Mouse (Mus musculus): ENCODE measurements at regions not wholly inside any gene's neighbourhood (a gene's known extent, or its start where the extent isn't known, plus 50 kb on each side); places are given as distances from the start of the nearest gene placed in this dataset.
A peak's percentile ranks its signal among the peaks of the same experiment; 100 is the strongest.

GRCm38 (mm10) chr1:186572651-186573050 is 133.1 kb downstream of the Tgfb2 start:
- DNase-seq (ENCODE audit: low spot score), result no peak

DNA sequence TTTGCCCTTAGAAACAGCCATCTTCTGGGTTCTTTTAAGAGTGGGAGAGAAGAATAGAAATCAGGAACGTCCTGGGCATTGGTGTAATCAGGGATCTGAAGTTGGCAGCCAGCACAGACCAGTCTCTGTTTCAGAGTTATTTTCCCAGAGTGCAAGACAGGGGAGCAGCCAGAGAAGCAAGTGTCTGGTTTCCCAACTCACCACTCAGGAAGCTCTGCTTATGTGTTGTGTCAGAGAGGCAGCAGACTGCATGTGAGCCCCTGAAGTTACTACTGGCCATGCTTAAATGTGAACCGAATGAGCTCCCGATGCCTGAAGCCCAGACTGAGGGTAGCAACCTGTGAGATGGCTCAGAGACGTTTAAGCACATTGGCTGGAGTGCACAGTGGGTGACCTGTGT is 133.7 kb downstream of the Tgfb2 start:
- DNase-seq (ENCODE audit: low spot score), result peak; percentile 24

DNA sequence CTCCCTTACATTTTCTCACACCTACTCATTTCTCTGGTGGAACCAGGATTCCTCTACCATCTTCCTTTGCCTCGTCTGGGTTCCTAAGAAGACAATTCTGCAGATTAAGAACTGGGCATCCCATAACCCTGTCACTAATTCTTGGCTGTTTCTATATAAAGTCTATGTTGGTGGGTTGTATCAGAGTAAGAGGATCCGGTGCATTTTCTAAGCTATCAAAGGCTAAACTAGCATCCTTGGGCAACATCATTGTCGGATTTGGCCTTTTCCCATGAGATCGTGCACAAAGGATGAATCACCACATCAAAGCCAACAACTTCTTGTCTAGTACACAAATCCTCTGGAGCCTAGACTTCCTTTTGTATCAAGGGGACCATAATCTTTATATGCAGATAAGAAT is 137.3 kb downstream of the Tgfb2 start:
- no peak for DNase-seq (ENCODE audit: low spot score)

DNA sequence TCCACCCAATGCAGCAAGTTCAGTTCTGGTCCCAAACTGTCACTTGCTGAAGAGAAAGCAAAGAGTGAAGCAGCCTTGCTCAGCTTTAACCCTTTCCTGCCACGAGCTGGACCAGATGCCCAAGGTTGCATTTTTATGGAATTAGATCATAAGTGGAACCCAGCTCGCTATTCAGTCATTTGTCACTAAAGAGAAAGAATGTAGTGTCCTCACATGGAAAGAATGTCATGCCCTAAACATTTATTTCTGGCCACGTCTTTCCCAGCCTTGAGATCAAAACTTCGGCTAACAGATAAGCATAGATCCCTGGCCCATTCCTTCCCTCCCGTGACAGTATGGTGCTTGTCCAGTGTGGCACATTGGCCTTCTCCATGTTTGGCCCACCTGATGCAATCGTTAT is 137.7 kb downstream of the Tgfb2 start:
- no peak for DNase-seq (ENCODE audit: low spot score)

DNA sequence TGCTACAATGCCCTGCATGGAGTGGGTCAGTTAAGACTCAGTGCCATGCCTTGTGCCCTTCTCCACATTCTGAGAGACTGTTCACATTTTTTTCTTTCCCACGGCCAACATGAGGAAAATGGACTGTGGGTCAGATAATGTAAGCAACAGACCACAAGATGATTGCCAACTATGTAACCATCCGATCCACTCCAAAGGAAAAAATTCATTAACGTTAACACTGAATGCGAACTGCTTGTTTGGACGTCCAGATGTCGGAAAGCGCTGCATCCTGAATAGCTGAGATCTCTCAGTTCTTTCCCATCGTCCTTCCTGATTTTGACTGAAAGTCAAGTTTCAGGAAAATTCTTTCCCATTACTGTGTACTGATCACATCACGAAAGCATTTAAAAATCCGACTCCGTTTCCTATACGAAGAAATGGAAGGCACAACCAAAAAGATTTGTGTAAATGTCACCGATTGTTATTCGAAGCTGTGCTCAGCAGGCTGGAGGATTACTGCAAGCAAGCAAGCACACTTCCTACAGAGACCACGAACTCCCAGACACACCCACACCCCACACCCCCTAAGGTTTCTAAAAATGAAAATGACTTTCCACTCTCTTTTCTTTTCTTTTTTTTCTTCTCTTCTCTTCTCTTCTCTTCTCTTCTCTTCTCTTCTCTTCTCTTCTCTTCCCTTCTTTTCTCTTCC is 138.5 kb downstream of the Tgfb2 start:
- peak; percentile 40 for DNase-seq (ENCODE audit: low spot score)

- no peak for DNase-seq (ENCODE audit: low spot score)
Observed at GRCm38 (mm10) chr1:186562027-186562426, 143.8 kb downstream of the Tgfb2 start.

- no peak for DNase-seq (ENCODE audit: low spot score)
Observed at GRCm38 (mm10) chr1:186555441-186555975, 150.3 kb downstream of the Tgfb2 start.

- DNase-seq (ENCODE audit: low spot score), result no peak
Observed at GRCm38 (mm10) chr1:186554520-186555010, 151.2 kb downstream of the Tgfb2 start.

- DNase-seq (ENCODE audit: low spot score), result no peak
Observed at GRCm38 (mm10) chr1:186552689-186553088, 153.1 kb downstream of the Tgfb2 start.

DNA sequence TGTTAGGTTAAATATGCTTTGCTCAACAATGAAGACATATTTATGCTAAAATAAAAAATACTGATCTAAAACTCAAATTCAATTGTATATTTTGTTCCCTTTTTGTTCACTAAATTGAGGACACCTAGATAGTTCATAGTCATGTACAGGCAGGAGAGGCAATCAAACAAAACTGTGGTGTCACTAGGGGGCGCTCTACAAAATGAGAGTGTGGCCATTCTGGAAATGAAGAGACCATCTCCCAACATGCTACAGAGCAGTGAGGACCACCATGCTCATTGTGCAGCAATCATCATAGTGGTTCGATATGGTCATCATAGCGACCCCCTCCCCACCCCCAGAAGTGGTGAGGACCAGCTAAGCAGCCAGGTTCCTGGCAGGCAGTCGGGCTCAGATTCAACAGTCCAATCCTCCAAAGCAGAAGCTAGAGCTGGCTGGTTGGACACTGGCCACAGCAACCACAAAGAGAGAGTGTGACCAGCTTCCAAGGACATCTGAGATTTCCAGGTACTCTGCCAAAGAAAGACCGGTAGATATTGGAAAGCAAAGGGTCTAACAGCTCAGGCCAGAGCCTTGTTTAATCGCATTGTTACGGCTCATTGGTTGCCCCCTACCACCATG is 155.4 kb downstream of the Tgfb2 start:
- no peak for DNase-seq (ENCODE audit: low spot score)

- no peak for DNase-seq (ENCODE audit: low spot score)
Observed at GRCm38 (mm10) chr1:186549207-186549606, 156.6 kb downstream of the Tgfb2 start.

DNA sequence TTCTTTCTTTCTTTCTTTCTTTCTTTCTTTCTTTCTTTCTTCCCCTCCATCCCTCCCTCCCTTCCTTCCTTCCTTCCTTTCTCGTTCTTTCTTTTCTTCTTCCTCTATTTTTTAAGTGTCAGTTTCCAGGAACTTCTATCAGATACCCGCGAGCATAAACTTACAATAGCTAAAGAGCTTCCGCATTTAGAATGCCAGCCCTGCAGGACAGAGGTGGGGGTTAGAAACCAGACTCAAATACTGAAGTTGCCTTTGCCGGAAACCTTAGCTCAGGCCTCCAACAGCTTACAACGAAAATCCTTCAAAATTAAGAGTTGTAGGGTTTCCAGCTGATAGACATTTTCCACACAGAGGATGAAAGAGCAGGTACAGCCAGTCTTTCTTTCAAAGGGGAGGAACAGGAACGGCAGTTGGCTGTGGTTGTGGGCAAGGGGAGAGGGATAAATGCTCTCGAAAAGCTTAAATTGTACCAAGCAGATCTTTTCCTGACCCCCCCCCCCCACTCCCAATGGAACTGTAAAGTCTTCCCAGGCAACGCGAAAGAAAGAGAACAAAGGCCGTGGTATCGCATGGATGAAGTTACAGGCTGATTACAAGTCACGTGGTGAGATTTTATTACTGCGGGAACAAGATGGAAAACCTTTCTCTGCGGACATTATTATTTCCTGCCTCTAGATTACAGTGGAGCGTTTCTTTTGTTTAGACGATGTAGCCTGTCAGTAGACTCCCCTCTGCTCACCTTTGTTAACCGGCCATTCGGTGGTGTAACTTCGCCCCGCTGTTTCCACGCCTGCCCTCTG is 159.2 kb downstream of the Tgfb2 start:
- DNase-seq (ENCODE audit: low spot score), result no peak

- no peak for DNase-seq (ENCODE audit: low spot score)
Observed at GRCm38 (mm10) chr1:186540070-186540469, 165.7 kb downstream of the Tgfb2 start.

DNA sequence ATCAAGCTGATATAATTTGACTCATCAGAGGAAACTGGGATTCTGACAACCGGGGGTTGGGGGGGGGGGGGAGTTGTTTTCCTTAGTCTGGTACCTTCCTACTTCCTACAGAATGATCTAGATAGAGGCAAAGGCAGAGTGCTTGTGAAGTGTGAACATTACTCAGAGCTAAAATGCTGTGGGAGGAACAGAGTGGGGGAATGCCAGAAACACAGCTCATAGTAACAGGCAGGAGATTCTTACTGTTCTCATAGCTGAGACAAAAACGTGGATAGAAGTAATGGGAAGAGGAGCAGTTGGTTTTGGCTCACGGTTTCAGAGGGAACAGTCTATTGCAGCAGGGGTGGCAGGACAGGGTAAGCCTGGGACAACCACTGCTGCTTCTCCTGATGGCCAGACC is 167.6 kb downstream of the Tgfb2 start:
- no peak for DNase-seq (ENCODE audit: low spot score)

DNA sequence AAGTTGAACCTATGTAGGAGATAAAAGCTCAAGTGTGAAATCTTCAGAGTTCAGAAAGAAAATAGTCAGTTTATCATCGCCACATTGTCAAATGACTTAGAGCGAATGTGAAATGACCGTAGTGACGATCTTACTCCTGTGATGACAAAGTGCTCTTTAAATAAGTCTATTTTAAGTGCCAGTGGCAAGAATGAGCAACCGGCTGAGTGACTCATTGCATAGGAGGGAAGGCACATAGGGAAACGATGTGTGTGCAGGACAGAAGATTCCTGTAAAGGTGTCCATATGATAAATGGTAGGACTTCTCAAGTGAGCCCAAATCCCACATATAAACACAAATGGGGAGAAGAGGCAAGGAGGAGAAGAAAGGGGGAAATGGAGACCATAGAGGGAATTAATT is 189.8 kb downstream of the Tgfb2 start:
- no peak for DNase-seq (ENCODE audit: low spot score)

DNA sequence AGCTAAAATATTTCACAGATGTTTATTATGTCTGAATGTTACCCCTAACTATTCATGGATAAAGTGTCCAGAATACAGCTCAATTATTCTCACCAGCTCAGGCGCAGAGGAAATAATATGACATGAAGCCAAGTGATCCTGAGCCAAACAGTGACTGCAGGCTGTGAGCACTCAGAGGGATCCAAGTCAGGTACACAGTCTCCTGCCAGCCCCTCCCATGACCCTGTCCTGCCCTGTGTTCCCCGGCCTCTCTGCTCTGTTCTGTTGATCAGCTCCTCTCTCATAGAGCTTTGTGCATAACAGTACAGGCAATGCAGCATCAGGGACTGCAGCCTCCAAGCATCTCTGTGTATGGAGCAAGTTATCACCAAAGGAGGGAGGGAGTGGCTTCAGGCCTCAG is 190.7 kb downstream of the Tgfb2 start:
- DNase-seq (ENCODE audit: low spot score), result no peak

DNA sequence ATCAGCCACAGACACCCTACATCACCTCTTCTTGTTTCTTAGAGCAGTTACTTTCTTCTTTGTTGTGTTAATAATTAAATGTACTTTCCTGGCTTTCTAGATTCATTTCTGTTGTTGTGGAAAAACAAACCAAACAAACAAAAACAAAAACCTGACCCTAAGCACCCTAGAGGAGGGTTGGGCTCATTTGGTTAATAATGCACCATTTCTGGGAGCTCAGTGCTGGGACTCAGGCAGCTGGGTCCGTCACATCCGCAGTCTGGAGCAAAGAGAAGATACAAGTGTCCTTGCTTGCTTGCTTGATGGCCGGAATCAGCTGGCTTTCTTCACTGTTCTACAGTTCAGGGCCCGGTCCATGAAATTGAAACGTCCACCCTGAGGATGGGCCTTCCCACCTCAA is 191.9 kb downstream of the Tgfb2 start:
- DNase-seq (ENCODE audit: low spot score), result no peak

GRCm38 (mm10) chr1:186510531-186510930 is 195.3 kb downstream of the Tgfb2 start:
- no peak for DNase-seq (ENCODE audit: low spot score)

GRCm38 (mm10) chr1:186508358-186508757 is 197.4 kb downstream of the Tgfb2 start:
- DNase-seq (ENCODE audit: low spot score), result no peak

DNA sequence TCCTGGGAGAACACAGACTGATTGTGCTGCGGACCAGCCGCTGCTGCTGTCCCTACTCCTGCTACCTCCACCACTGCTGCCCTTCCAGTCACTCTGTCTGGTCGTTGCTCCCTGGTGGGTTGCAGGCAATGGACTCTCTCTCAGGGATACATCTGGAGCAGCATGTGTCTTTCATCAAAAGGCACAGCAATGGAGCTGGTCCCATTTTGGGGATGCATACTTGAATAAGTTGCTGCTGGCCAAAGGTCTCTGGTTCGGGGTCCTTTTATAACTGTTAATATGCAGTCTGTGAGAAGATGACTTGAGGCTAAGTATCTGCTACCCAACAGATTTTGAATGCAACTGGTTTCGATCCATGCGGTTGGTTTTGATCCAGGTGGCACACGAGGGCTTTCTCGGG is 197.8 kb downstream of the Tgfb2 start:
- DNase-seq (ENCODE audit: low spot score), result no peak

- no peak for DNase-seq (ENCODE audit: low spot score)
Observed at GRCm38 (mm10) chr1:186506517-186506916, 199.3 kb downstream of the Tgfb2 start.

GRCm38 (mm10) chr1:186505912-186506311 is 199.9 kb downstream of the Tgfb2 start:
- DNase-seq (ENCODE audit: low spot score), result no peak

All from adipocyte (in vitro differentiated cells).